Mouse (Mus musculus): Measurements from ENCODE around the gene Stx1b.

- TF ChIP-seq CTCF (IDR thresholded peaks at IDR 0.05; ENCODE audit: borderline replicate concordance, extremely low read depth, insufficient read depth, insufficient read length) (no peak), POLR2A (IDR thresholded peaks at IDR 0.05; ENCODE audit: borderline replicate concordance, extremely low read depth, insufficient read depth, insufficient read length, poor library complexity, severe bottlenecking) (no peak)
Measured at GRCm38 (mm10) chr7:127801010-127801621, 23.2 kb downstream of the Stx1b start.

All from brain, embryonic 14.5 days (tissue).